Comparison of ENCODE assay signal across 15 mouse cellular contexts in the genomic region with DNA sequence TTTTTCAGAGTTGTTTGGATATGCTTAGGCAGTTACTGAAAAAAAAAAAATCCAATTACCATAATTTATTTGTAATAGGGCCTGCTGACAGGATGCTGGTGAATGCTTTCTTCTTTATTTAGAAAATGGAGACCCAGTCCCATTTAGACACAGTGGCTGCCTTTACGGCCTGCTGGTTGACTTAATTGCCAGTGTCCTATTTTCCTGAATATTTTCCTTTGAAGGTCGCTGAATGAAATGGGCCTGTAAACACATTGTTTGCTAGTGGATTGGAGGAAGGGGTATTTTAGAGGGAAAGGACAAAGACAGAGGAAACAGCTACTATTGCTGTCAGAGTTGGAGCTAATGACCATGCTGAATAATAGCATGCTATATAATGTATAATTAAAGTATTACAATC. TPM values are rescaled to one million over a fixed set of nuclear protein-coding genes. Genes with fewer than 3 reads are reported as not detected.
DNase-seq lines count a peak whose midpoint lies in the region; ATAC-seq and TF ChIP-seq lines count a peak whose summit lies in the region.
"Had no signal": no experiment of that assay in that cellular context is flagged by ENCODE, and none has a peak within 500 bp of the region (broad histone marks: within the 10 kb centered on the region; RNA-seq: fewer than 3 reads in every experiment).

No protein-coding gene starts in this region.

- no peak overlapping the region for H3K4me2 ChIP-seq in forebrain, embryonic 16.5 days (ENCODE audit: low read length)
- H3K4me2 ChIP-seq in forebrain, embryonic 12.5 days = no peak overlapping the region
- H3K4me2 ChIP-seq in liver, embryonic 16.5 days (ENCODE audit: low read depth, low read length) = peak overlapping the region; percentile 61
- H3K4me2 ChIP-seq: embryonic facial prominence, embryonic 12.5 days had no signal

- 20% methylated on average over 2 of the region's 2 CpGs for WGBS in forebrain, embryonic 16.5 days
- WGBS in forebrain, embryonic 12.5 days = 23% methylated on average over 2 of the region's 2 CpGs
- WGBS in liver, embryonic 16.5 days (ENCODE audit: insufficient replicate concordance) = 65% methylated on average over 2 of the region's 2 CpGs

- no peaks in the 10 kb centered on the region for H3K36me3 ChIP-seq in forebrain, embryonic 16.5 days (ENCODE audit: control insufficient read depth, insufficient read depth)
- no peaks in the 10 kb centered on the region for H3K36me3 ChIP-seq in forebrain, embryonic 12.5 days (replicated peaks)
- peaks cover 43% of the 10 kb centered on the region for H3K36me3 ChIP-seq in liver, embryonic 16.5 days (ENCODE audit: control insufficient read depth, insufficient read depth)
- H3K36me3 ChIP-seq: embryonic facial prominence, embryonic 12.5 days had no signal

- no peak overlapping the region for H3K9ac ChIP-seq in forebrain, embryonic 16.5 days (replicated peaks; ENCODE audit: low read depth, low read length)
- H3K9ac ChIP-seq in forebrain, embryonic 12.5 days = no peak overlapping the region
- H3K9ac ChIP-seq in liver, embryonic 16.5 days (ENCODE audit: low read depth, low read length) = peak overlapping the region; percentile 99
- H3K9ac ChIP-seq: embryonic facial prominence, embryonic 12.5 days had no signal

- no peak for DNase-seq in layer of hippocampus, adult 2 months (ENCODE audit: low spot score in 2 of 2)
- no peak for DNase-seq in layer of hippocampus, adult 18-20 months (ENCODE audit: low spot score in 2 of 2)
- peak; percentile 69 for DNase-seq in Muller cell, postnatal 12 days (ENCODE audit: inconsistent ontology term)
- DNase-seq in frontal cortex, postnatal 10 days (ENCODE audit: low spot score in 2 of 2) = no peak
- DNase-seq: cerebellum, postnatal 14 days; heart, postnatal 36 days; kidney, adult 9 months; right cerebral cortex, adult 18-20 months had no signal

- peak; percentile 35 for ATAC-seq in forebrain, embryonic 16.5 days
- ATAC-seq in forebrain, embryonic 12.5 days (ENCODE audit: low FRiP score) = no peak
- ATAC-seq in liver, embryonic 16.5 days (ENCODE audit: low read depth) = no peak
- no peak for ATAC-seq in erythroid progenitor cell, adult 5-6 weeks (replicated peaks; ENCODE audit: low FRiP score, poor library complexity, severe bottlenecking)
- ATAC-seq: activated CD4-positive, CD25-positive, alpha-beta regulatory T cell, adult 4 months; midbrain, embryonic 16.5 days had no signal

- H3K27ac ChIP-seq in forebrain, embryonic 16.5 days (ENCODE audit: low read length) = no peak overlapping the region
- no peak overlapping the region for H3K27ac ChIP-seq in forebrain, embryonic 12.5 days
- H3K27ac ChIP-seq in layer of hippocampus, adult 2 months = peak overlapping the region; percentile 98
- peak overlapping the region; percentile 95 for H3K27ac ChIP-seq in liver, embryonic 16.5 days (ENCODE audit: low read length)
- H3K27ac ChIP-seq: embryonic facial prominence, embryonic 12.5 days had no signal

- H3K4me3 ChIP-seq in forebrain, embryonic 16.5 days (replicated peaks; ENCODE audit: low read length) = no peak overlapping the region
- no peak overlapping the region for H3K4me3 ChIP-seq in forebrain, embryonic 12.5 days (replicated peaks)
- H3K4me3 ChIP-seq in layer of hippocampus, adult 2 months = peak overlapping the region; percentile 77
- H3K4me3 ChIP-seq in liver, embryonic 16.5 days (ENCODE audit: low read depth, low read length) = peak overlapping the region; percentile 95
- H3K4me3 ChIP-seq: embryonic facial prominence, embryonic 12.5 days had no signal

- peaks cover 3% of the 10 kb centered on the region for H3K4me1 ChIP-seq in forebrain, embryonic 16.5 days (replicated peaks; ENCODE audit: control insufficient read depth, insufficient read depth, low read length)
- H3K4me1 ChIP-seq in forebrain, embryonic 12.5 days = 0 out of 2 replicates have a peak, but pooled peaks cover 3% of the 10 kb centered on the region
- peaks cover 9% of the 10 kb centered on the region for H3K4me1 ChIP-seq in liver, embryonic 16.5 days (ENCODE audit: control insufficient read depth, low read depth, low read length)
- H3K4me1 ChIP-seq: embryonic facial prominence, embryonic 12.5 days had no signal

- no peaks in the 10 kb centered on the region for H3K27me3 ChIP-seq in forebrain, embryonic 16.5 days (replicated peaks; ENCODE audit: control insufficient read depth, insufficient read depth, low read length)
- peaks cover 13% of the 10 kb centered on the region for H3K27me3 ChIP-seq in forebrain, embryonic 12.5 days
- no peaks in the 10 kb centered on the region for H3K27me3 ChIP-seq in liver, embryonic 16.5 days (ENCODE audit: control insufficient read depth, insufficient read depth, low read depth, low read length)

- no peaks in the 10 kb centered on the region for H3K9me3 ChIP-seq in forebrain, embryonic 16.5 days (ENCODE audit: control insufficient read depth, low read length)
- H3K9me3 ChIP-seq in forebrain, embryonic 12.5 days = no peaks in the 10 kb centered on the region
- no peaks in the 10 kb centered on the region for H3K9me3 ChIP-seq in liver, embryonic 16.5 days (replicated peaks; ENCODE audit: control insufficient read depth, low read length)
- H3K9me3 ChIP-seq: embryonic facial prominence, embryonic 12.5 days had no signal

- TF ChIP-seq CTCF in layer of hippocampus, adult 2 months (conservative IDR thresholded peaks at IDR 0.05) = no peak

RNA-seq across cellular contexts. Expression of a gene that starts 2.5 kb away (rescaled TPM):
- polyA plus RNA-seq in forebrain, embryonic 16.5 days (2015; fragmentation: Nextera tagmentation; extraction: Ambion mirVana) = 20.3 and 24.8 TPM in 2 replicates
- polyA plus RNA-seq in forebrain, embryonic 12.5 days (2016; fragmentation: Nextera tagmentation; extraction: Ambion mirVana) = 40.2 and 50.7 TPM in 2 replicates
- total RNA-seq in layer of hippocampus, adult 2 months (2021) = 100 to 1,000 TPM; 134 to 144 TPM
- total RNA-seq in layer of hippocampus, adult 18-20 months (2021) = 100 to 1,000 TPM; 152 to 187 TPM
- 2,019 and 2,429 TPM in 2 replicates for polyA plus RNA-seq in liver, embryonic 16.5 days (2015; fragmentation: Nextera tagmentation; extraction: Ambion mirVana)
- 2,420 and 2,713 TPM in 2 replicates for total RNA-seq in erythroid progenitor cell, adult 5-6 weeks (2015; ENCODE audit: low replicate concordance)
- total RNA-seq in erythroid progenitor cell, adult 5-6 weeks (2017; ENCODE audit: low replicate concordance) = 2,109 and 2,592 TPM in 2 replicates

RNA-seq across cellular contexts. Expression of a gene that starts 25.2 kb away (rescaled TPM):
- 1.2 and 2.2 TPM in 2 replicates for polyA plus RNA-seq in forebrain, embryonic 16.5 days (2015; fragmentation: Nextera tagmentation; extraction: Ambion mirVana)
- polyA plus RNA-seq in forebrain, embryonic 12.5 days (2016; fragmentation: Nextera tagmentation; extraction: Ambion mirVana) = 1.3 and 2.3 TPM in 2 replicates
- under 1 TPM in 1 of 2 experiments, not detected in 1; 0.20 TPM for total RNA-seq in layer of hippocampus, adult 2 months (2021)
- under 1 TPM; 0.62 to 0.71 TPM for total RNA-seq in layer of hippocampus, adult 18-20 months (2021)
- polyA plus RNA-seq in liver, embryonic 16.5 days (2015; fragmentation: Nextera tagmentation; extraction: Ambion mirVana) = 138 and 165 TPM in 2 replicates
- total RNA-seq in erythroid progenitor cell, adult 5-6 weeks (2015; ENCODE audit: low replicate concordance) = 0.72 and 3.8 TPM in 2 replicates
- not detected in 2 replicates for total RNA-seq in erythroid progenitor cell, adult 5-6 weeks (2017; ENCODE audit: low replicate concordance)

Comparison
In these comparisons a context has a peak if more than half of its experiments do, and no peak if none do; other contexts are left out.
1. H3K27ac ChIP-seq: peak in layer of hippocampus, adult 2 months (single experiment) and liver, embryonic 16.5 days (single experiment); none in forebrain, embryonic 16.5 days (single experiment) and forebrain, embryonic 12.5 days (single experiment).
2. H3K4me3 ChIP-seq: peak in layer of hippocampus, adult 2 months (single experiment) and liver, embryonic 16.5 days (single experiment); none in forebrain, embryonic 16.5 days (single experiment) and forebrain, embryonic 12.5 days (single experiment).
3. RNA of a gene that starts 2.5 kb away (total RNA-seq): 2,109 to 2,713 TPM in erythroid progenitor cell, adult 5-6 weeks; 152 to 187 TPM in layer of hippocampus, adult 18-20 months and 134 to 144 TPM in layer of hippocampus, adult 2 months; every median in the first group is over 10 times any median in the second.